Mouse (Mus musculus): ENCODE data around the gene Eml4.

Eml4 gene

DNA sequence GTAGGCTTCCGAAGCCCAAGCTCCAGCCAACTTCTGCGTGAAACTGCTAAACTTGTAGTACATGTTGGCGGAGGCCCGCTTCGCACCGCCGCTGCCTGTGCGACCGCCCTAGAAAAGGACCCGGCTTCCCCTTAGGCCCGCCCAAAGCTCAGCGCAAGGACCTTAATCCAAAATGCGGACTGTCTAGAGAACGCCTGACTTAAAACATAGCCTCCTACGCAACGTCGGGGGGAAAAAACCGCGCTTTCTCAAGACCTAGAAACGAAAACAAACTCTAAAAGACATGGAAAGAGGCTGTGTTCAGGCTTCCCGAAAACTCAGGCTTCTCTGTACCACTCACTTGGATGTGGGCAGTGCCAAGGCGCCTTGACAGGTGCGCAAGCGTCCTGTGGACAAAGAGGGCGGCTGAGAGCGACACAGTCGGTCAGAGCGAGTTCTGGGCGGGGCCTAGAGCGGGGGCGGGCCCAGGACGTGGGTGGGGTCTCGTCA, 163.5 kb downstream of the Eml4 start:
- DNase-seq: peak; percentile 89

DNA sequence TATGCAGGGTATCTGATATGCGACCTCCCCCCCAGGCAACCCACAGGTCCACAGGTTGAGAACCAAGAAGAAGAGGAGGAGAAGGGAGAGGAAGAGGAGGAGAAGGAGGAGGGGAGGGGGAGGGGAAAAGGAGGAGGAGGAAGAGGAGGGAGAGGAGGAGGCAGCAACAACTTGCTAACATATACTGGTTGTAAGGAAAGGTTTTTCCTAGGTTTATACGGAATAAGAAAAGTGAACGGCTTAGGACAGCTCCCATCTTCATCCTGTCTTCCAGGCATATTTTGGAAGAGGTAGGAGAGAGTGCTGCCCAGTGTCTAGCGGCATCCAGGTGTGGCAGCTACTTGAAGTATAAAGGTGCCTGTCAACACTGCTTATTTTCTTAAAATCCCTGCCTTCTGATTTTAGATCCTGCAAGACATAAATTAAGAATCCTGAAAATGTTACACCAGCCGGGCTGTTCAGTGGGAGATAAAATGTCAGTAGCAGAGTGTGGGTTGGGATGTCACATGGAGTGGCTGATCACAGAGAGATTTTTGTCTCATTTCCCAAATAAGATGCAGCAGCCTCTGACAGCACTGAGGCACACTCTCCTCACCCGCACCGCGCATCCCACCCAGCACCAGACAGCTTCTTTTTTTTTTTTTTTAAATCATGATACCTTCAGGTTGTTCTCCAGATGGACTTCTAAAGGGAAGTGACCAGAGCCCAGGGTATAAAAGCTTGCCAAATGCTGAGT, 166.7 kb downstream of the Eml4 start, which contains the start of gene Cox7a2l:
Gene Cox7a2l (minus strand): TSS at position 51 of the 736 bp plus-strand sequence.
- peak; percentile 73 for DNase-seq

DNA sequence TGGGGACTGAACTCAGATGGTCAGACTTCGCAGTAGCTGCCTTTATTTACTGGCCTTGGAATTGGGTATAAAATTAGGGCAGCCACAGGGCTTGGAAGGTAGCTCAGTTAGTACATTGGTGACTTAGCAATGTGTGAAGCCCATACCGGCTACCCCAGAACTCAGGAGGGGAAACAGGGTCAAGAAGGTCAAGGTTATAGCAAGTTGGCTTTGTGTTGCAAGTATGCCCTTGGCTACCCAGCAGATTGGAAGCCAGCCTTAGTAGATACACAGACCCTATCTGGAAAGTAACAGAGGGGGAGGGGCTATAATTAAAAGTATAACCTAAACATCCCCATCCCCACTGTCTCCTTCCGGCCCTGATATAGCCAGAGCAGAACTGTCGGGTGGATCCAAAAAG, 171.2 kb downstream of the Eml4 start:
- no peak for DNase-seq

DNA sequence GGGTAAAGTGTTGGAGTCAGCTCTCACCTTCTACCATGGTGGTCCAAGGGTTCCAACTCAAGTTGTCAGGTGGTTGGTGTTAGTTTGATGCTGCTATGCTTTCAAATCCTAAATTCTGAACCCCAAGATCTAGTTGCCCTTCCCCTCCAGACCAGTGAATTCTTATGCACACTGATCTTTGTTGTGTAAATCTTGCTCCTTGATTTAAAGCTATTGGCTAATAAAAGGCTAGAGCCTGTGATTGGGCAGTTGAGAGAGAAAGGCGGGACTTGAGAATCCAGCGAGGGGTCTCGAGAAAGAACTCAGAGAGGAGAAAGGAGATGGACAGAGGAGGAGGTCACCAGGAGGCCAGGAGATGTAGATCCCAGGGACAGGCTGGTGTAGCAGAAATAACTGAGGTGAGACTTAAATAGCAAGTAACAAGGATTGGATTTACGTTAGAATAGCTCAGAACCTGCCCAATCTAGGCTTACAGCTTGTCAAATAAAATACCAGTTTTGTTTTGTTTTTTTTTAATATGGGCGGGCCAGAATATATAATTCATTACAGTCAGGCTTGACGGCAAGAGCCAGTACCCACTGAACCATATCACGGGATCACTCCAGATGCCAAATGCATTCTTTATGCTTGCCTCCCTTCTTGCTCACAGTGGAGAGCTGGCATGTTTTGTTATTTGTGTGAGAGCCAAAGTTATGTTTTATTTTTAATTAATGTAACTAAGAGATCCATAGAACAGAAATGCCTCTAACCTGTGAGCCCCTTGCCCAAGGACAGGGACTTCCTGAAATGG, 172.1 kb downstream of the Eml4 start:
- no peak for DNase-seq

DNA sequence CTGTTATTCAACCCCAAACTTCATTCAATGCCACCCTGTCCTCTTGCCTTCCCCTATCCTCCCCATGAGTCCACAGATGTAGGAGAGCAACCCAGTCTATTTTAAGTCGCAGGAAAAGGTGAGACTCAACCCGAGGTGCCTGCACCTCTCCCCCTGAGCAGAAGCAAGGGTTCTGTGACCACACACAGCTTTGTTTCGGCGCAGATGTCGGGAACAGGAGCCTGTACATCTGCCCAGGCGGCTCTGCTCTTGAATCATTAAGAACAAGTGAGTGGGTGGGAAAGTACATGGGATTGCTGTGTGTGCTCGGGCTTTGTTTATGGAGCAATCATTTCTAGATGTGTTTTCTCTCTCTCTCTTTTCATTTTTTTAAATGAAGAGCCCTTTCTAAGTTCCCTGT, 174.0 kb downstream of the Eml4 start:
- no peak for DNase-seq

DNA sequence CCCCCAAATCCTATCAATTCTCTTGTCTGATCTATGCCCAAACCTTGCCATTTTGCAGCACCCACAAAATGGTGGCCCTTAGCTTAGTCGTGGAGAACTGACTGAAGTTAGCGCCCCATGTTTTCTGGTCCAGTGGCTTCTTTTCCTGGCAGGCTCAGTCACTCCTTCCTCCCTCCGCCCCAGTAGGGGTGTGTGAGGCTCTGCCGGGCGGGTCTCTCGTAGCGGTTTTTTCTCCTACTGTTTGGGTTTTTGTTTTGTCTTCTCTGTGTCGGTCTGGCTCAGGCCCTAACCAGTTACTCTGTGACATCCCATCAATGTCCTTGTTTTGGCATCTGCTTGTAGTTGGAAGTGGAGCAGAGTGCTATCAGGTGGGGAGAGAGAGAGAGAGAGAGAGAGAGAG, 174.9 kb downstream of the Eml4 start:
- DNase-seq: no peak

DNA sequence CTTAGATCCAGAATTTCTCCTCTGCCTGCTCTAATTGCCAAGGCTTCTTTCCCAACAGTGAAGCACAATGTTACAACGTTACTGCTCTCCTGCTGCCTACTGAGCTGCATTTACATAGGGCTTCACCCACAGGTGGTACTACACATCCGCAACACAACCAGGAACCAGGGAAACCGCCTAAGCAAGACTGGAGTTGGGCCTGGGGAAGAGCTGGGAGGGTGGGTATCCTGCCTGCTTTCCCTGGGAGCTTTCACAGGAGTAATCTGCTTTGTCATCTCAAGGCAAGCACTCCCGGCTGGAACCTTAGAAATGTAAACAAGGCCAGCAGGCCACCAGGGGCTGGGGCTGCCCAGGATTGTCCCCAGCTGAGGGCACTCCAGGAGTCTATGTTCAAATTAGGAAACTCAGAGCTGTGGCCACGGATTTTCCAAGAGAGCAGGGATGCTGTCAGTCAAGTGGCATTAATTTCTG, 175.4 kb downstream of the Eml4 start:
- no peak for DNase-seq

DNA sequence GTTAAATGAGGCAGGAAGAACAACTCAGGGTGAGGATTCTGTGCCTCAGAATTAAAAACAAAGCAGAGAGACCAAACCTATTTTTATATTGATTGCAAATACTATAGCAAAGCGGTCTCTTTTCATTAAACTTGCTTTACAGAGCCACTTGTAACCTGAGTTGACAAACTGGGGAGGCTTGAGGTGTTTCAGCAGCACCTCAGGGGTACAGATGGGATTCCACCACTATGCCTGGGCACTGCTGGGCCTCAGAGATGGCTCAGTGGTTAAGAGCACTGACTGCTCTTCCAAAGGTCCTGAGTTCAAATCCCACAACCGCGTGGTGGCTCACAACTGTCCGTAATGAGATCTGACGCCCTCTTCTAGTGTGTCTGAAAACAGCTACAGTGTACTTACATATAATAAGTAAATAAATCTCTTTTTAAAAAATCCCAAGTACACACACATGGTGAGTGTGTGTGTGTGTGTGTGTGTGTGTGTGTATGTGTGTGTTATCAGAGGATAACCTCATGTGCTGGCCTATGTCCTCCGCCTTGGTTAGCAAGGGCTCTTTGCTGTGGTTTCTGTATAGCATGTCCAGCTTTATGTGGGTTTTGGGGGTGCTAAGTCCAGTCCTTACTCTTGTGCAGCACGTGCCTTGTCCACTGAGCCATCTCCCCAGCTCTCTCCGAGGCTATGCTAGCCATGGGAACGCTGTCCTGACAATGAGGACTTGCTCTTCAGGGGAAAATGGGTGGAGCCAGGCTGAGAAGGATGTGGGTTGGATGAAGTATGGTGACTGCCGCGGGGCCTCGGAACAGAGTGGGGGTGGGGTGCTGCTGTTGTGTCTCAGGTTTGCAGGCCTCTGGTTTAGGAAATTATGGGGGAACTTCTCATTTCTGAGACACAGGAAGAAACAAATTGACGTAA, 176.1 kb downstream of the Eml4 start:
- no peak for DNase-seq

DNA sequence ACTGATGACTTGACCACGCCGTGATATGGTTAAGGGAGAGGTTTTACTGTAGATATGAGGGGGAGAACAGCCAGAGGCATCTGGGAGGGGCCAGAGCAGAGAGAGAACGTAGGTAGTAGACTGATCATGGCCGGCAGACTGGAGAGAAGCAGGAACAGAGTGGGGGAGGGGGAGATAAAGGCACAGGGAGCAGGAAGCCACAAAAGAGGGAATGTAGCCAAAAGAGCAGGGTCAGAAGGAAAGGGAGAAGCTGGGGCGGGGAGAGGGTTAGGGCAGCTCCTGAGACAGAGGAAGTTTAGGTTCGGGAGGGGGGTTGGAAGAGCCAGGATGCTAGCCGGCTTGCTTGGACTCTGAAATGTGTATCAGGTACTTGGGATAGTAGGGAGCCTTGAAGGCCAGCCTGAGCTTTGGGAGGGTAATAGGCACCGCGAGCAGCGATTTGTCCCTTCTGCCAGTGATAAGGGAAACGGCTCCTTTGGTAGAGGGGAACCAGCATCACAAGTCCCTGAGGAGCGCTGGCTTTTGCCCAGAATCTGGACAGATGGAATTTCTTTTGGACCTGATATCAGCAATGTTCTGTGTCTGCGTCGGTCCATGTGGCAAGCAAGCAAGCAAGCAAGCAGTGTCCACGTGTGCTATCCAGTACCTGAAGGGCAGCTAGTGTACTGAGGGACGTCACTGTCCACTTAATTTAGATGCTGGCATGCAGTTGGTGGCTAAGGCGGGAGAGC, 177.1 kb downstream of the Eml4 start:
- DNase-seq: no peak
